Mouse (Mus musculus) ES-Bruce4 (cell line): Measurements from ENCODE around the gene Eif5a2. TPM values are rescaled to one million over a fixed set of nuclear protein-coding genes. Genes with fewer than 3 reads are reported as not detected.

Source experiments
- H3K27ac ChIP-seq: 2 replicates; pipeline ENCODE4 v1.5.1; 2012; ENCODE audit warnings: low read length, inconsistent platforms; ENCODE audit not compliant: insufficient read depth
- H3K27me3 ChIP-seq: 2 replicates; pipeline ENCODE4 v1.6.1; 2012; ENCODE audit warnings: mild to moderate bottlenecking, low read length, inconsistent platforms; ENCODE audit not compliant: control insufficient read depth, poor library complexity, insufficient read depth, severe bottlenecking
- H3K36me3 ChIP-seq: 2 replicates; pipeline ENCODE4 v1.6.1; 2012; ENCODE audit warnings: inconsistent platforms, mild to moderate bottlenecking, low read length, moderate library complexity; ENCODE audit not compliant: control insufficient read depth, poor library complexity, insufficient read depth, severe bottlenecking
- H3K4me1 ChIP-seq: one replicate; pipeline ENCODE4 v1.8.1; 2011; ENCODE audit warnings: low read length; ENCODE audit not compliant: control insufficient read depth, insufficient read depth
- H3K4me3 ChIP-seq: 2 replicates; pipeline ENCODE4 v1.5.1; 2011; ENCODE audit warnings: low read depth, mild to moderate bottlenecking, low read length
- H3K9ac ChIP-seq: 2 replicates; pipeline ENCODE4 v1.6.1; 2012; ENCODE audit warnings: low read depth, mild to moderate bottlenecking, inconsistent platforms; ENCODE audit not compliant: poor library complexity, severe bottlenecking
- H3K9me3 ChIP-seq: replicated peaks from 2 replicates; pipeline ENCODE4 v1.6.1; 2012; ENCODE audit warnings: mild to moderate bottlenecking, low read length, inconsistent platforms; ENCODE audit not compliant: control insufficient read depth, poor library complexity, insufficient read depth, severe bottlenecking
- CTCF ChIP-seq: IDR thresholded peaks from one replicate; pipeline ENCODE4 v1.8.1; 2011; ENCODE audit warnings: low read depth, low read length
- EP300 ChIP-seq: IDR thresholded peaks from 2 replicates; pipeline ENCODE4 v1.6.1; 2011; ENCODE audit warnings: low read depth, low read length; ENCODE audit not compliant: insufficient read depth
- POLR2A ChIP-seq: IDR thresholded peaks from one replicate; pipeline ENCODE4 v1.8.1; 2011; ENCODE audit warnings: low read length; ENCODE audit not compliant: insufficient read depth
- polyA plus RNA-seq: library from polyadenylated mRNA; stranded (reverse); fragments of >200 nt; gene quantifications from 2 replicates; pipeline ENCODE4 v1.2.4, GENCODE M21; 2011; ENCODE audit warnings: low read depth; ENCODE audit not compliant: missing spikeins, insufficient read depth, insufficient read length

The Eif5a2 gene
- polyA plus RNA-seq, 1 experiment: 14.8 TPM

DNA sequence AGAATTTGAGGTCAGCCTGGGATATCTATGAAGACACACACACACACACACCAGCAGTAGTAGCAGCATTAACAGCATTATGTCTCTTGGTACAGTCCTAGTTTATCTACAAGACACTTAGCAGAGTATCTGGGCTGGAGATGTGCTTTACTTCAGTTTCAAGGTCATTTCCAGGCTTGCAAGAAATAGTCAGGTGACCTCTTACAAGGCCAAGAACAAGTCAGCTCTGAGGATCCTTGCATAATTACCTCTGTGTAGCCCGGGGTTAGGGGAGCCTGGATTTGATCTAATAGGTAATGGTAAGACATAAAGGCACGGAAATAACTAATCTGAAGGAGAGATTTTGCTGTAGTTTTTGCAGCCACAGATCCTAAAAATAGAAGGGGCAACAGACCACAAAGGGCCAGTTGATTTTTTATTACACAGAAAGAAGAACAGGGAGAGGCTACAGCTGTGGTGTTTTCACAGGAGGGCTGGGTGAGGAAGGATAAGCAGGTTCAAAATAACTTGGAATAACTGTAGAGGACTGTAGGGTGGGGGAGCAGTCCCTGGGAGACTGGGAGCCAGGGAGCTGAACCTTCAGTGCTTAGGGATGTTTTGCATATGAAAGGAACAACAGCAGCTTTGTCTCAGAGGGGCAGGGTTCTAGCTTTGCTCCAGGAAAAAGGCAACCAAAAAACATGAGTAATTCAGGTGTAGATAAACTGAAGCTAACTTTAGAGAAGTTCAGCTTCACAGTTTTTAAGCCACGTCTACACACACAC, 61.0 kb downstream of the Eif5a2 start:
- Histone ChIP-seq H3K9ac (peak overlapping the region; percentile 56), H3K36me3 (no peaks in the 10 kb centered on the region), H3K27ac (peak overlapping the region; percentile 97), H3K27me3 (no peaks in the 10 kb centered on the region), H3K4me1 (peaks cover 4% of the 10 kb centered on the region), H3K4me3 (no peak overlapping the region), H3K9me3 (peaks cover 7% of the 10 kb centered on the region; the same call in 1 of the 2 replicates)
- no peak for TF ChIP-seq CTCF
- no peak for TF ChIP-seq POLR2A
- peak; percentile 85 for TF ChIP-seq EP300

DNA sequence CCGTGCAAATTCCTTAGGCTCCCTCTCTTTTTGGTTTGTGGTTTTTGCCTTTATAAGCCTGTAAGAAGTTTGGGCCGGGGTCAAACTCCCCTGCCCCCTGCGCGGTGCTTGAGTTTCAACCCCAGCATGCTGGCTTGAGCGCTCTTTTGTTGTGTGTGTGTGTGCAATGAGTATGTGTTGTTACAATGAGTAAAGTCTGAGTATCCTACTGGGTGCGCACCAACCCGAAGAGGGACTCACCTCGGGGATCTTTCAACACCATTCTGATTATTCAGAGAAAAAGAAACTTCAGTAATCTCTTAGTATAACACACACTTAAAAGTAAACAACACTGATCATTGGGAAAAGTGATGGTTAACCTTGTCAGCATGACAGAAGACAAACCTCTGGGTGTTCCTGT, 62.2 kb downstream of the Eif5a2 start:
- Histone ChIP-seq H3K27ac (peak overlapping the region; percentile 97; the same call in 1 of the 2 replicates), H3K27me3 (no peaks in the 10 kb centered on the region), H3K4me1 (peaks cover 2% of the 10 kb centered on the region), H3K4me3 (no peak overlapping the region), H3K9me3 (peaks cover 7% of the 10 kb centered on the region; the same call in 1 of the 2 replicates), H3K36me3 (no peaks in the 10 kb centered on the region), H3K9ac (no peak overlapping the region)
- TF ChIP-seq POLR2A (no peak), EP300 (no peak), CTCF (no peak)

DNA sequence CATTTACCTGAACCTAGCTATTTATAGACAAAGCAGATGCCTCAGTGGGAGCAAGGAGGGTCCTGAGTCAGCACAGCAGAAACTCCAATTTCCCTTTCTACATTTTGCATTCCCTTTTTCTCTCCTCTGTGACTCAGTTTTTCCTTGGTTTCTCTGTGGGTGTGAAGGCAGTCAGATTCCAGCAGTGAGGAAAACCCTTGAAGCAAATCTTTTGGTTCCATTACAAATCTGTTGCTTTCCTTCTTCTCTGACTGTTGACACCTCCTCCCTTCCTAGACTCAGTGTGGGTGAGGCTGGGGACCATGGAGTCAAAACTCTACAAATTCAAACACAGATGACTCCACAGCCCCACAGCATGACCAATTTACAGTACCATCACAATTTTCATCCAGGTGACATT, 66.0 kb downstream of the Eif5a2 start:
- Histone ChIP-seq H3K9ac (no peak overlapping the region), H3K36me3 (no peaks in the 10 kb centered on the region), H3K9me3 (peaks cover 19% of the 10 kb centered on the region), H3K27me3 (no peaks in the 10 kb centered on the region), H3K27ac (no peak overlapping the region), H3K4me3 (no peak overlapping the region), H3K4me1 (no peaks in the 10 kb centered on the region)
- no peak for TF ChIP-seq CTCF
- TF ChIP-seq POLR2A: no peak
- no peak for TF ChIP-seq EP300

Other genes with a start within 250 kb of the Eif5a2 start
- gene Slc2a2, start 83.4 kb upstream of the Eif5a2 start, polyA plus RNA-seq: not detected in 2 replicates
- 625 and 678 TPM in 2 replicates for gene Rpl22l1, start 24.2 kb downstream of the Eif5a2 start, polyA plus RNA-seq
- gene Gm1527, start 111.3 kb downstream of the Eif5a2 start, polyA plus RNA-seq: not detected in 2 replicates